Mouse (Mus musculus) cortical plate, adult 2 months (tissue): ENCODE data around the gene D630003M21Rik.

Experiments
- CTCF ChIP-seq: fragments of 200-500 bp; IDR thresholded peaks from 2 replicates; pipeline ENCODE4 v1.5.1; 2011; ENCODE audit warnings: mild to moderate bottlenecking, control low read depth, low read length; ENCODE audit not compliant: insufficient read depth; ENCODE audit errors: extremely low read depth
- POLR2A ChIP-seq: fragments of 200-500 bp; IDR thresholded peaks from 2 replicates; pipeline ENCODE4 v1.6.1; 2011; ENCODE audit warnings: mild to moderate bottlenecking, low read length, control low read depth; ENCODE audit not compliant: insufficient read depth; ENCODE audit errors: extremely low read depth

GRCm38 (mm10) chr2:158170394-158170793 is 58.6 kb downstream of the D630003M21Rik start:
- TF ChIP-seq CTCF (no peak), POLR2A (no peak)
